Mouse (Mus musculus) gastrocnemius, postnatal 25 days (tissue): ENCODE measurements at regions not wholly inside any gene's neighbourhood (a gene's known extent, or its start where the extent isn't known, plus 50 kb on each side); places are given as distances from the start of the nearest gene placed in this dataset.

Experiments used
- DNase-seq: peaks from one replicate; pipeline ENCODE4 v3.0.0; 2022

GRCm38 (mm10) chr9:112014796-112015195 is 220.9 kb downstream of the Arpp21 start:
- DNase-seq: no peak

GRCm38 (mm10) chr9:111994401-111994800 is 241.3 kb downstream of the Arpp21 start:
- DNase-seq: no peak

GRCm38 (mm10) chr9:111993844-111994243 is 241.9 kb downstream of the Arpp21 start:
- DNase-seq: no peak

- no peak for DNase-seq
Measured at GRCm38 (mm10) chr9:111990060-111990459, 245.7 kb downstream of the Arpp21 start.

- no peak for DNase-seq
Measured at GRCm38 (mm10) chr9:111963405-111964037, 272.2 kb downstream of the Arpp21 start.

GRCm38 (mm10) chr9:111957799-111958198 is 267.7 kb upstream of the Stac start:
- no peak for DNase-seq

- no peak for DNase-seq
Measured at GRCm38 (mm10) chr9:111939271-111940067, 249.3 kb upstream of the Stac start.

GRCm38 (mm10) chr9:111932455-111932854 is 242.3 kb upstream of the Stac start:
- no peak for DNase-seq

- no peak for DNase-seq
Measured at GRCm38 (mm10) chr9:111918275-111918940, 228.3 kb upstream of the Stac start.

GRCm38 (mm10) chr9:111916684-111917535 is 226.8 kb upstream of the Stac start:
- DNase-seq: no peak

- DNase-seq: no peak
Measured at GRCm38 (mm10) chr9:111908806-111909205, 218.7 kb upstream of the Stac start.

- DNase-seq: no peak
Measured at GRCm38 (mm10) chr9:111900196-111900595, 210.0 kb upstream of the Stac start.

- DNase-seq: no peak
Measured at GRCm38 (mm10) chr9:111897626-111898025, 207.5 kb upstream of the Stac start.

- no peak for DNase-seq
Measured at GRCm38 (mm10) chr9:111879710-111880109, 189.6 kb upstream of the Stac start.

GRCm38 (mm10) chr9:111876846-111877245 is 186.7 kb upstream of the Stac start:
- no peak for DNase-seq

GRCm38 (mm10) chr9:111870466-111870865 is 180.3 kb upstream of the Stac start:
- no peak for DNase-seq

GRCm38 (mm10) chr9:111869801-111870382 is 179.7 kb upstream of the Stac start:
- no peak for DNase-seq

- DNase-seq: no peak
Measured at GRCm38 (mm10) chr9:111858051-111858450, 167.9 kb upstream of the Stac start.

GRCm38 (mm10) chr9:111854976-111855375 is 164.8 kb upstream of the Stac start:
- DNase-seq: no peak

- DNase-seq: no peak
Measured at GRCm38 (mm10) chr9:111846366-111846765, 156.2 kb upstream of the Stac start.

- no peak for DNase-seq
Measured at GRCm38 (mm10) chr9:111841151-111841550, 151.0 kb upstream of the Stac start.
